Mouse (Mus musculus): Measurements from ENCODE around the gene Shisa5.

Shisa5 gene

GRCm38 (mm10) chr9:109038086-109038895 lies at the start of gene Shisa5:
TSS of gene Shisa5 (plus strand) at chr9:109038565.
- peak; percentile 88 for DNase-seq (ENCODE audit: low spot score)

GRCm38 (mm10) chr9:108989802-108990461 lies 48.4 kb upstream of the Shisa5 start:
- DNase-seq (ENCODE audit: low spot score) = no peak

- no peak for DNase-seq (ENCODE audit: low spot score)
Measured at GRCm38 (mm10) chr9:108990462-108990820, 47.9 kb upstream of the Shisa5 start.

GRCm38 (mm10) chr9:108991428-108992084 lies 46.8 kb upstream of the Shisa5 start, which contains the start of gene Pfkfb4:
TSS of gene Pfkfb4 (plus strand) at chr9:108991778.
- DNase-seq (ENCODE audit: low spot score) = peak; percentile 97

DNA sequence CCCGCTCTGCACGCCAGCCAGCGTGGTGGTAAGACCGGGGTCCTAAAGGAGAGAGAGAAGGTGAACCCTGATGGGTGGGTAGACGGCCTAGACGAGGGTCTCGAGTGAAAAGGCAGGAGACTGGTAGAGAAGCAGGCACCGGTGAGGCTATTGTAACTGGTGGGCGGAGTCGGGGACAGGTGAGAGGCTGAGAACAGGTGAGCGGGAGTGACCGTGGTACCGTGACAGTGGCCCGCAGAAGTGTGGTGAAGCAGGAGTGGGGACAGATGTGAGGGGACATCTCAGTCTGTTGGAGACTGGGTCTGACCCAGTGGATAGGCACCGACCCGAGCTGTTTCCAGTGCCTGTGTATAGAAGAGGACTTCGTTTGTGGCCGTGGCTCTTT lies 46.3 kb upstream of the Shisa5 start:
- DNase-seq (ENCODE audit: low spot score) = no peak

GRCm38 (mm10) chr9:108992620-108993361 lies 45.6 kb upstream of the Shisa5 start:
- no peak for DNase-seq (ENCODE audit: low spot score)

DNA sequence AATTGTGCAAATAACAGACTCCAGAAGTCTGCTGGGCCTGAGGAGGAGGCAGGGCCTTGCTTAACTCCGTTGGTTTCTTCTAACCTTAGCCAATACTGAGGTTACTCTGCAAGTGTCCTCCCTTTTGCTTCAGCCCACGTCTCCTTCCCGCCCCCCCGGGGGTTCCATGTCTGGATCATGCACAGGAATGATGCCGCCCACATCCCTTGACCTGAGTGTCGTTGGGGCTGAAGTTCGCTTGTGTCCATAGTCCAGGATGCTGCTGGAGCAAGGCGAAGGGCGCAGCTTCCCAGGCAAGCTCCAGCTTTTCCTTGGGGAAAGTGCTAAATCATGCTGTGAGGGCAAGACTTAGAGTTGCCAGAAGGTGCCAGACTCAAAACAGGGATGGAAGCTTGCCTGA lies 42.0 kb upstream of the Shisa5 start:
- no peak for DNase-seq (ENCODE audit: low spot score)

GRCm38 (mm10) chr9:108998287-108999166 lies 39.8 kb upstream of the Shisa5 start:
- DNase-seq (ENCODE audit: low spot score) = no peak

DNA sequence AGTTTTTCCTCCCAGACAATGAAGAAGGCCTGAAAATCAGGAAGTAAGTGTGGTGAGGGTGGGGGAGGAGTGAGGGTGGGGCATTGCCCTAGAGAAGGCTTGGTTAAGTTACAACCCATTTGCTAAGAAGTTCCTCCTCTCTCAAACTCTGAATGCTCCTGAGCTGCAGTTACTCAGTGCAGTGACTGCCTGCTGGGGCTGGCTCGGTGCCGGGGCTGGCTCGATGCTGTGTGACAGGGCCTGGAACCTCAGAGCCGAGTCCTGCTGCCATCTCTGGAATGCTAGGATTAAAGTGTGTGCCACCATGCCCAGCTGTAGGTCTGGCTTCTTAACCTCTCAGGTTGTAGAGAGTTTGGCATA lies 39.2 kb upstream of the Shisa5 start:
- no peak for DNase-seq (ENCODE audit: low spot score)

DNA sequence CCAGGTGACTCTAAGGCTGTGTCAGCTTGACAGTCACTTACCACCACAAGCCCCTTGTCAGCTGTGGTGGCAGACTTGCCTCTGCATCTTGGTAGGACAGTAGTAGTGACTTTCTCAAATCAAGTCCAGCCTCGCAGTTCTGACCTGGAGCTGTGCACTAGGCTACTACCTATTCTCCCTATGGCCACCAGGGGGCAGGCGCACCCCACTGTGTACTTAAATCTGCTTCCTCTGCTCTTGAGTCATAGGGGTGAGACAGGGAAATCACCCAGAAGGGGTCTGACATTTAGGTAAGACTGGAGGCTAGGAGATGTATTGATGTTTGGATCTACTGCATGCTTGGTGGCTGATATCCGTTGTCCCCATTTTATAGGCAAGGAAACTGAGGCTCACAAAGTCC lies 37.6 kb upstream of the Shisa5 start:
- peak; percentile 60 for DNase-seq (ENCODE audit: low spot score)

DNA sequence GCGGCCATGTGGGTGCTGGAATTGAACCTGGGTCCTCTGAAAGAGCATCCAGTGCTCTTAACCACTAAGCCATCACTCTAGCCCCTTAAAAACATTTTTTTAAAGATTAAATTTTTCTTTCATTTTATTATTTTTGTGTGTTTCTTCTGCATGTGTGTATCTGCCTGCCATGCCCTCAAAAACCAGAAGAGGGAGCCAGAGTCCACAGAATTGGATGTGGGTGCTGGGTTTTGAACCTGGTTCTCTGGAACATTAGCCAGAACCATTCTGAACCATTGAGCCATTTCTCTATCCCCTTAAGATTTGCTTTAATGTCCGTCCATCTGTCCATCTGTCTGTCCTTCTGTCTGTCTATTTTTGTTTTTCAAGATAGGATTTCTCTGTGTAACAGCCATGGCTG lies 35.2 kb upstream of the Shisa5 start:
- DNase-seq (ENCODE audit: low spot score) = no peak

GRCm38 (mm10) chr9:109007025-109007780 lies 31.2 kb upstream of the Shisa5 start:
- no peak for DNase-seq (ENCODE audit: low spot score)

- no peak for DNase-seq (ENCODE audit: low spot score)
Measured at GRCm38 (mm10) chr9:109008081-109008480, 30.3 kb upstream of the Shisa5 start.

GRCm38 (mm10) chr9:109008994-109009635 lies 29.2 kb upstream of the Shisa5 start:
- DNase-seq (ENCODE audit: low spot score) = no peak

- DNase-seq (ENCODE audit: low spot score) = peak; percentile 56
Measured at GRCm38 (mm10) chr9:109009636-109010315, 28.6 kb upstream of the Shisa5 start.

DNA sequence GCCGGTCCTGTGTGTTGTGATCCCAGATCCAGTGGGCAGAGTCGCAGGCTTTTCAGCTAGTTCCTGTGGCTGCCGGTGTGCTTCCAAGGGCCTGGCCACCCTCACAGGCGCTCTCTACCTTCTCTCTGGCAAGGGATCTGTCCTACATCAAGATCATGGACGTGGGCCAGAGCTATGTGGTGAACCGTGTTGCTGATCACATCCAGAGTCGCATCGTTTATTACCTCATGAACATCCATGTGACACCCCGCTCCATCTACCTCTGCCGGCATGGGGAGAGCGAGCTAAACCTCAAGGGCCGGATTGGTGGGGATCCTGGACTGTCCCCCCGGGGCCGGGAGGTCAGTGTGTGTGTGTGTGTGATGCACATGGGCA lies 28.1 kb upstream of the Shisa5 start:
- no peak for DNase-seq (ENCODE audit: low spot score)

DNA sequence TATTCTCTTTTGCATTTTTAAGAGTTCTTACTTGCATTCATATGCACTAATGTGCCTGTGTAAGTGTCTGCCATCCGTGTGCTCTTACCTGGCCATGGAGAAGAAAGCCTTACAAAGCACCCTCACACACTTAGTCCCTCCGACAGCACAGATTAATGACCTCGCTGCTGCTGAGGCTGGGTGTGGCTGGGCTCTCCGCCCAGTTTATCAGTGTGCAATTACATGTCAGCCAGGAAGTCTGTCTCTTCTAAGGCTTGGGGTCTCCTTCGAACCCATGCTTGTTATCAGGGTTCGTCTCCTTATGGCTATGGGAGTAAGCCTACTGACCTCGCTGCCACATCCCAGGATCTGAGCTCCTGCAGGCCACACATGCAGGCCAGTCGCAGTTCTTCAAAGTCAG lies 23.0 kb upstream of the Shisa5 start:
- DNase-seq (ENCODE audit: low spot score) = no peak

DNA sequence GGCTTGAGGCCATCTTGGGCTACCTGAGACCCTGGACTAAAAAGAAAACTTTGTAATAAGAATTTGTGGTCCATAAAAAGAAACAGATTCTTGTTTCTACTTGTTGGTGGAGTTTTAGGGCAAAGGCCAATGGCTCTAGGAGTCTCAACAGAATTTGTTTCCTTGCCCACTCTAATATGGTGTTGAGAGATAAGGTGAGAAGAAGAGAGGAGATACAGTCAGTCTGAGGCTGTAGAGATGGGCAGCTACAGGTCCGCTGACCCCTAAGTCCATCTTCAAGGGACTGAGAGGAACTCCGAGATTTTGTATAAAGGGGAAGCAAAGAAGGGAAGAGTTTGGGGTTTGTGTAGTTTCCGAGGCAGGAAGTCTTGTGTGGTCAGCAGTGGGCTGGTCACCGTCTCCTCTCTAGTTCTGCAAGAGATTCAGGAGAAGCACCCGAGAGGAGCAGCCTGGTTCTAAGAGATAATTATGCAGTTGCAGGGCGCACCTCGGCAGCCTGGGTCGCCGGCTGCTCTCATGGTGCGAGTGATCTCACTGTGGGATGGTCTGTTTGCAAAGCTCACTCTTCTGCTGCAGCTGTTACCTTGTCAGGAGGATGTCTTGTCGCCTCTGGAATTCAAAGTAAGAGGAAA lies 21.3 kb upstream of the Shisa5 start:
- no peak for DNase-seq (ENCODE audit: low spot score)

DNA sequence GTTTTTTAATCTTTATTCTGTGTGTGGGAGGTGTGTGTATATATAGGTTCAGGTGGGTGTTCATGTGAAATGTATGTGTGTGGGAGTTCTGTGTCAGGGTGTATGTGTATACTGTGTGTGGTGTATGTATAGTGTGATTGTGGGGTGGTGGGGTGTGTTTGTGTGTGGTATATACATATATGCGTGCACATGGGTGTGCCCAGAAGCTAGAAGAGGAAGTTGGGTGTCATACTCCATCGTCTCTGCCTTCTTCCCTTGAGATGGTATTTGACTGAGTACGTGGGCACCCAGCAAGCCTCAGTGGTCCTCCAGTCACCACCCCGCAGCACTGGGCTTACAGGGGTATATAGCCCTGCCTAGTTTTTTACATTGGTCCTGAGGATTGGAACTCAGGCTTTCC lies 16.9 kb upstream of the Shisa5 start:
- no peak for DNase-seq (ENCODE audit: low spot score)

All from urinary bladder, postnatal 14 days (tissue).